Mouse (Mus musculus): ENCODE measurements around the gene Pmp22.

Gene Pmp22

GRCm38 (mm10) chr11:63163550-63163949 lies 34.8 kb downstream of the Pmp22 start:
- no peak for DNase-seq (ENCODE audit: low spot score)

- DNase-seq (ENCODE audit: low spot score): no peak
Observed at GRCm38 (mm10) chr11:63163986-63164682, 35.4 kb downstream of the Pmp22 start.

GRCm38 (mm10) chr11:63164756-63165484 lies 36.1 kb downstream of the Pmp22 start:
- DNase-seq (ENCODE audit: low spot score): no peak

DNA sequence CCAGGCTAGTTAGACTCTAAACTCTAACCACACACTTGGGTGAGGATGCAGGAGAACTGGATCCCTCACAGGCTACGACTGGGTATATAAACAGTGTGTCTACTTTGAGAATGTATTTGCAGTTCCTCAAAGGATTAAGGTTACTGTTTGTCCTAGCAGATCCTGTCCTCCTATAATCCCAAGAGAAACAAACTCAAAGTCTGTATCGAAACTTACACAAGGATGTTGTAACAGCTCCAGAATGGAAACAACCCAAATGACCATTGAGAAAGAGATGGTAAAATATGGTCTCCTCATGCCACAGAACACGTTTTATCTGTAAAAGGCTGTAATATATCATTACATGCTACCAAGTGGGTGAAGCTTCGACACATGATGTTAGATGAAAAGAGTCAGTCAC lies 39.0 kb downstream of the Pmp22 start:
- DNase-seq (ENCODE audit: low spot score): no peak

DNA sequence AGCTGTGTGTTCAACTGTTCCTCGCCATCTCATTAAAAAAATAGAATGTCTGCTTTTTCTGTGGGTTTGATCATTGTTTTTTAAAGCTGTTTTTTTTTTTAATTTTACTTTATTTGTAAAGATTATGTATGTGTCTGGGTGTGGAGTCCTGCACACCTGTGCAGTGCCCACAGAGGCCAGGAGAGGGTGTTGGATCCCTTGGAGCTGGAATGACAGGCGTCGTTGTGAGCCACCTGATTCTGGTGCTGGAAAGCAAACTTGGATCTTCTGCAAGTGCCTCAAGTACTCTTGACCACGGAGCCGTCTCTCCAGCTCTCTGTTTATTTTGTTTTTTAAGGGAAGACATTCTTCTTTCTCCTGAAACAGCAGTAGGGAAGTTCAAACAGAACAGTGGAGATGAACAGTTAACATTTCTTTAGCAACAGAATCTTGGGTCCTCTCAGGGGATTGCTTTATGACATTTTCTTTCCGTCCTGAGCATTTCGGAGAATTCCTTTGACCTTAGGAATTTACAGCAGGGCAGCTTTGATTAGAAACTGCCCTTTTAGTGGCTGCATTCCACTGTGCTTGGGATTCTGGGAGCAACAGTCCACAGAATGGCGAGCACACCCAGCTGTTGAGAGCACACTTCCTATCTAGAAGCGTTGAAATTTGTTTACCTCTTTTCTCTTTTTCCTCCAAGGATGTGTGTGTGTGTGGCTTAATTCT lies 39.9 kb downstream of the Pmp22 start:
- no peak for DNase-seq (ENCODE audit: low spot score)

DNA sequence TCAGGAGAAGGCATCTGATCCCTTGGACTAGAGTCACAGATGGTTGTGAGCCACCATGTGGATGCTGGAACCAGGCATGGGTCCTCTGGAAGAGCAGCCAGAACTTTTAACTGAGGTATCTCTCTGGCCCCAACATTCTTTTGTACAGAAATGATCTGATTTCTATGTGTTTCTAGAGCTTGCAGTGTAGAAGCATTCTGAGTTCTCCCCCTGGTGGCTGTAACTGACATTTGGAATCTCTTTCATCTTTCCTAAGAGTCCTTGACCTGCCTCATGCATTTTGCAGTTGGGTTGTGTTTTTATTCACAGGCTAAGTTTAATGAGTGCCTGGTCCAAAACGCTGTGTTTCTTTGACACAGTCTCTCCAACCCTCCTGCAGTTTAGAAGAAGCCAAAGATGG lies 43.2 kb downstream of the Pmp22 start:
- DNase-seq (ENCODE audit: low spot score): no peak

GRCm38 (mm10) chr11:63173604-63174003 lies 44.8 kb downstream of the Pmp22 start:
- no peak for DNase-seq (ENCODE audit: low spot score)

GRCm38 (mm10) chr11:63175302-63175701 lies 46.5 kb downstream of the Pmp22 start:
- no peak for DNase-seq (ENCODE audit: low spot score)

DNA sequence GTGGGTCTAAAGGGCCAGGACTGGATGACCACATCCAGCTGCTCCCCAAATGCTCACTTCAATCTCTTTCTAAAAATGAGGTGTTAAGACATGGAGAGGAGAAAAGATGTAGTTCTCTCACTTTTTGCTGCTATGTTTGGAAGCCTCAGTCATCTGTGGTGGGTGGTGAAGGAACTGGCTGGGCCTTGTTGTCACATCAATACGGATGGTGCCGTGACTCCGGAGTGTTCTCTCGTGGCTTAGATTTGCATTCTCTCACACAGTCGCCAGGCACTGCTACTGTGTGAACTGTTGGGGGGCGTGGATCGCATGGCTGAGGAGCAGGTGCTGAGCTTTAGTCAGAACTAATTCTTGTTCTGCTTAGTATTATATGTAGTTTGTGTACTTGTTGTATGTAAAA lies 47.6 kb downstream of the Pmp22 start:
- DNase-seq (ENCODE audit: low spot score): no peak

GRCm38 (mm10) chr11:63180262-63181101 lies 51.7 kb downstream of the Pmp22 start:
- no peak for DNase-seq (ENCODE audit: low spot score)

- DNase-seq (ENCODE audit: low spot score): no peak
Observed at GRCm38 (mm10) chr11:63188803-63189202, 60.0 kb downstream of the Pmp22 start.

DNA sequence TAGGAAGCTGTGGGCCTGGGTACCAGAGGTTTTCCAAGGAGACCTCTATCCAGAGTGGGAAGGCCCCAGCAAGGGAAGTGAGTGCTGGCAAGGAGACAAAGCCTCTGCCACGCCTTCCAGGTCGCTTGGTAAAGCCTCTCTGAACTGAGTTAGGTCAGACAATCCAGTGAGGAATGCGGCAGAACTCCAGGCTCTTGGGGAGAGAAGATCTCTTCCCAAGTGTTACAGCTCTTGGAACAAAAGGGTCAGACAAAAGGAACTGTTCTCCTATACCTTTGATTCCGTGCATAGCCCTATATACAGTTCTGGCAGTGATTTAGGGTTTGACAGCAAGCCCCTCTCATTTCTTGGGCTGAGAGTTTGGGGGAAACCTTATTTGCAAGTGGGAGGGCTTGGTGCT lies 69.3 kb downstream of the Pmp22 start:
- DNase-seq (ENCODE audit: low spot score): no peak

GRCm38 (mm10) chr11:63201989-63202535 lies 73.3 kb downstream of the Pmp22 start:
- no peak for DNase-seq (ENCODE audit: low spot score)

All from T-cell, adult 2 months (primary cell).